Mouse (Mus musculus) erythroblast, adult 5-6 weeks (primary cell): Measurements from ENCODE around the gene Casq2. TPM values are rescaled to one million over a fixed set of nuclear protein-coding genes. Genes with fewer than 3 reads are reported as not detected.

ENCODE experiments used
- ATAC-seq: replicated peaks from 2 replicates; pipeline ENCODE4 v1.8.0; 2016; ENCODE audit warnings: moderate number of reproducible peaks, mild to moderate bottlenecking, moderate TSS enrichment, inconsistent platforms; ENCODE audit not compliant: poor library complexity, low FRiP score, severe bottlenecking
- total RNA-seq, 2 experiments: library from RNA; stranded (forward) in 1 of 2; stranded (reverse) in 1 of 2; fragments of 150-400 nt in 1 of 2; fragments of 200-764, 138-1000 nt in 1 of 2; gene quantifications; 2 replicates each; pipeline versions ENCODE4 v1.2.3 to v1.2.4; 2015 to 2017; ENCODE audit warnings: low replicate concordance in 2 of 2

Gene Casq2
- total RNA-seq, 2 experiments from 2014 or later: 12.6 TPM; not detected in 1

DNA sequence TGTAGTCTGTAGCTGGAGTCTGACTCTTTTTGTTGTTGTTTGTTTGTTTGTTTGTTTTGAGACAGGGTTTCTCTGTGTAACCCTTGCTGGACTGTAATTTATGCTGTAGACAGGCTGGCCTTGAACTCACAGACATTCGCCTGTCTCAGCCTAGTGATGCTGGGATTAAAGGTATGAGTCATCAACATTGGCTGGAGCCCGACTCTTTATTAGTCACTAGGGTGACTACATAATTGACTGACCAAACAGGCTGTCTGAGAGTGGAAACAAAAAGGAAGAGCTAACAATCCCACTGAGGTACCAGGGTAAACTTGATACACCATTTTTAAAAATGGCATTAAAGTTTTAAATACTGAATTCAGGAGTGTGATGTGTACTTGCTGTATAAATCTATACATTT lies 96.4 kb downstream of the Casq2 start:
- ATAC-seq: no peak

DNA sequence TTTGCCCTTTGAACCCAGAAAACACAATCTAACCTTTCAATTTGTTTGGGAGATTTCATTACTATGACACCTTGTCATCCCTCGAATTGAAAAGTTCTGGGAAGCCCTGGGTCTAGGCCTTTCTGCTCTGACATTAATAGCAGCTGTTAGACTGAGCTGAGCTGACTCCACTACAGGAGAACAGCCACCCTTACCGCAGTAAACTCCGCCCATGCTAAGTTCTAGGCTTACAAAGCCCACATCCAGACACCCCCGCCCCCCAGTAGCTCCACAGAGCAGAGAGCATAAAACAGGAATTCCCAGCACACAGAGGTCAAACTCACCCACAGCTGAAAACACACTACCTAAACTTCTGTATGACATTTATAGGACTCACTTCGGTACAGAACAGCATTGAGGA lies 98.5 kb downstream of the Casq2 start:
- no peak for ATAC-seq

- ATAC-seq: no peak
These were observed 101.2 kb downstream of the Casq2 start for GRCm38 (mm10) chr3:102187401-102187800.

DNA sequence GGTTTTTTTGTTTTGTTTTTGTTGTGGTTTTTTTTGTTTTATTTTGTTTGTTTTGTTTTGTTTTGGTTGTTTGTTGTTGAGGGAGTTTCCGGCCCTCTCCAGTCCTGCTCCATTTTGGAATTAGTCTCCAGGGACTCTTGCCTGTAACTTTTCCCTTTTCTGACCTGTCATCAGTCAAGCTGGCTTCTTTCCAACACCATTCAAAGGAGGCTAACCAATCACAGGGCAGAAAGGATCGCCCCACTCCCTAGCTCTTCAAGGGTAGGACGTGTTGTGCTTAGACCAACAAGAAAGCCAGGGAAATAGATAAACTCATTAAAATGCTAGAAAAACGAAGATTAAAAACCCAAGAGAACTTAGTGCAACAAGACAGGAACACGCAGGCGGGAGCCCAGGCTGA lies 102.8 kb downstream of the Casq2 start:
- no peak for ATAC-seq

DNA sequence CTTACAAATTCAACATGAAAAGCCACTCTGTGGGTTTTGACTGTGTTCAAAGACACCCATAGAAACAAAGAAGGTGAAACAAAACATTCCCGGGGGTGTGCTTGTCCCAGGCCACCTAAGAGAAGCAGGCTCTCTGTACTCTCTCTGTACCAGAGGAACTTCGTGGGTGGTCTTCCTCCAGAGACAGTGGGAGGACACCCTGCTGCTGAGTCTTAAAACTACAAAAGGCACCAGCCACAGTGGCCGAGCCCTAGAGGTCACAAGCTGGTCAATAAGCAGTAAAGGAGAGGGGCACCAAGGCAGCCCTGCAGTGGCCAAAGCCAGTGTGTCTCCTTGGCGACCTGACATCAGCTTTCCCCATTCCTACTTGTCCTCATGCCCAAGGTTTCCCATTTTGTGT lies 103.8 kb downstream of the Casq2 start:
- ATAC-seq: no peak

- ATAC-seq: no peak
These were observed 104.4 kb downstream of the Casq2 start for GRCm38 (mm10) chr3:102190642-102191041.

GRCm38 (mm10) chr3:102191575-102191974 lies 105.4 kb downstream of the Casq2 start:
- ATAC-seq: no peak

DNA sequence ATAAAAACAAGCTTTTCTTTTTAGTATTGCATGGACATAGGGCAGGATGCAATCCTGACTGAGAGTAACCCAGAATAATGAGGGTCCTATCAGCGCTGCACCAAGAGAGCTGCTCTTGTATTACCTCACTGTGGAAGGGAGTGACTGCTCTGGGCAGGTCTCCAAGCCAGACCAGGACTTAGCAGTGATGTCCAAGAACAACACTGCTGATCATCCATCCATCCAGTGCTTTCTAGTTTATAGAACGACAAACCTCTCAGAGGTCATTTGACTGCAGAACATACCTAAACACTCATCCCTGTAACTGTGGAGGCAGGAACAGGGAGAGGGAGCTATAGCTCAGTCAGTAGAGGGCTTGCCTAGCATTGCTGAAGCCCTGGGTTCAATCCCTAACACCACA lies 106.4 kb downstream of the Casq2 start:
- no peak for ATAC-seq

DNA sequence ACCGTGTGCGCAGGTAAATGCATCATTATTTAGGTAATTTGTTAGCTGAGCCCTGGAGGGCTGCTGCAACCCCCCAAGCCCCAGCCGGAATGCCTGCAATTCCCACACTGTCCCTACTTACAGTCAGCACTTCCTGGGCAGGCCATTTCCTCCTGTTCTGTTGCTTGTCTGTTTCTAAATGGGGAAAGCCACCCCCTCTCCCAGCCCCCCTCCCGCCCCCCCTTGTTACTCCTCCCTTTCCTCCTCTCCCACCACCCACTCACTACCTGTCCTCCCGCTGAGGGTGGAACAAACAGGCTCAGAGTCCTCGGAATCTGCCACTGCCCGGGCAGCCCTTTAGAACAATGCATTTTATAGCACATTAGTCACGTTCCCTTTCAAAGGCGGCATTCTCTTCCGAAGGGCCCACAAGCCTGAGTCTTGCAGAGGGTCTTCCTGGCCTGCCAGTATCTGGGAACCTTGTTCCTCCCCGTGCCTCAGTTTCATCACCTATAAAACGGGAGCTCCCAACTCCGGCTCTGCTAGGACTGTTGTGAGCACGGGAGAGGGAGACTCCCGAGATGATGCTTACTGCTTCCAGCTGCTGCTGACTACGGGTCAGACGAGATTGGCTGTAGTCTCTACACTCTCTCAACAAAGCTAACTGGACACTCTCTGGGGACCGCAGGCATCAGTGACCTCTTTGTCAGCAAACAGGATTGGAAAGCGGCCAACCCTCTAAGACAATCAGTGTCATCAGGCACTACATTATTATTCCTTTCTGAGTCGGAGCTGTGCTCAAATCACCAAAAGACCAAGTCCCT lies 107.5 kb downstream of the Casq2 start:
- no peak for ATAC-seq

DNA sequence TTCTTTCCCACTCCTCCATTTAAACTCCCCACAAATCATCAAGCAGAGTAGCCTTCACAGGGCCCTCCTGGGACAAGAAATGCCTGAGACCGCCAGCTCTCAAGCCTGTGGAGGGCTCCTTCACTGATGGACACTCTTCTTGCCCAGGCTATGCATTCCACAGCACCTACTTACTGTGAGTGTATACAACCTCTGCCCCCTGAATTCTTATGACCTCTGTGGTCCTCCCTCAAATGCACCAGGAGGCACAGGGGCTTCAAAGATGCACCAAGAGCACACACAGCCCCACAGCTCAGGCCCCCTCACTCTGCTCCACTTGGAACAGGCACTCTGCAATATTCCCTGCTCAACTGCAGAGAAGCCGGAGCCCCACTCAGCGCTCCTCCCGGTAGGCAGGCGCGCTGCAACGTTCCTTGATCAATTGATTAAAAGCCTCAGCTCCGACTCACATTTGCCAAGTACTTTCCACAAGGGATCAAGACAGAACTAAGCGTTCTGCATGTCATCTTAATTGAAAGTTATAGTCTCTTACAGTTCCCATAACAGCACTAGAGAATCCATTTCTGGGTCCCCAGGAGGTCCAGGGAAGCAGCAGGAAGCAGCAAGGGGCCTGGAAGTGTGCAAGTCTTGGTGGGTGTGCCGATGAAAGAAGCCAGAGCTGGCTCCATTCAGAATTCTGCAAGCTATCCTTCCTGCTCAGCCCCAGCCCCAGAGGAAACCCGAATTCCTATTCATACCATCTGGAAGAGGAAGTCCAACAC lies 108.3 kb downstream of the Casq2 start:
- ATAC-seq: no peak

DNA sequence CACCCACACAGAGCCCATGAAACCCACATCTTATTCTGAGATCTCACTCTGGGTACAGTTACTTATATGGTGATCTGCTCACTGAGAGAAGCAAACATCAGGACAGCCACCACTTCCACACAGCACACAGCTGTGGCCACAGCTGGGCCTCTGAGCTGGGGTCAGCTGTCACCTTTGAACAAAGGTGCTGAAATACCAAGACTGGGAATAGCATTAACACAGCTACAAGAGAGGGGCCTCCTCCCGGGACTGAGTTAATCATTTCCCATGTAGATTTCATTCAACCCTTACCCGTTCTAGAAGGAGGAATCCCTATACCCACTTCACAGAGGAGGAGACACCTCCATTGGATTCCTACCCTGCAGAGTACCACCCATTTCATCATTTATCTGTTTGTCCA lies 109.5 kb downstream of the Casq2 start:
- ATAC-seq: no peak

Other genes starting within 250 kb of the Casq2 start
- gene Mab21l3, start 237.5 kb upstream of the Casq2 start, total RNA-seq (2015; ENCODE audit: low replicate concordance): not detected in 2 replicates
- not detected in 2 replicates for gene Mab21l3, start 237.5 kb upstream of the Casq2 start, total RNA-seq (2017; ENCODE audit: low replicate concordance)
- gene Slc22a15, start 162.0 kb upstream of the Casq2 start, total RNA-seq (2015; ENCODE audit: low replicate concordance): 4.6 and 5.6 TPM in 2 replicates
- gene Slc22a15, start 162.0 kb upstream of the Casq2 start, total RNA-seq (2017; ENCODE audit: low replicate concordance): 2.5 and 5.7 TPM in 2 replicates
- gene Nhlh2, start 76.3 kb upstream of the Casq2 start, total RNA-seq (2015; ENCODE audit: low replicate concordance): not detected in 2 replicates
- not detected in 2 replicates for gene Nhlh2, start 76.3 kb upstream of the Casq2 start, total RNA-seq (2017; ENCODE audit: low replicate concordance)
- 54.0 and 65.0 TPM in 2 replicates for gene Vangl1, start 118.3 kb downstream of the Casq2 start, total RNA-seq (2015; ENCODE audit: low replicate concordance)
- 178 and 194 TPM in 2 replicates for gene Vangl1, start 118.3 kb downstream of the Casq2 start, total RNA-seq (2017; ENCODE audit: low replicate concordance)